Mouse (Mus musculus): ENCODE data around the gene Dars. TPM values are rescaled to one million over a fixed set of nuclear protein-coding genes. Genes with fewer than 3 reads are reported as not detected.

Gene Dars
- 10 to 100 TPM; 57.1 to 67.3 TPM for total RNA-seq (2021)
- long read RNA-seq, experiment 1, transcript Dars-201 (16 exons, 2,175 nt) = major isoform, 43 of 53 reads
- long read RNA-seq, experiment 1, partial matches to known transcripts = 6 of 53 reads
- long read RNA-seq, experiment 1, other reads (novel, unspliced or antisense) = 3 of 53 reads
- long read RNA-seq, experiment 2, transcript Dars-201 (16 exons, 2,175 nt) = major isoform, 58 of 70 reads
- long read RNA-seq, experiment 2, partial matches to known transcripts = 5 of 70 reads
- long read RNA-seq, experiment 2, other reads (novel, unspliced or antisense) = 4 of 70 reads

DNA sequence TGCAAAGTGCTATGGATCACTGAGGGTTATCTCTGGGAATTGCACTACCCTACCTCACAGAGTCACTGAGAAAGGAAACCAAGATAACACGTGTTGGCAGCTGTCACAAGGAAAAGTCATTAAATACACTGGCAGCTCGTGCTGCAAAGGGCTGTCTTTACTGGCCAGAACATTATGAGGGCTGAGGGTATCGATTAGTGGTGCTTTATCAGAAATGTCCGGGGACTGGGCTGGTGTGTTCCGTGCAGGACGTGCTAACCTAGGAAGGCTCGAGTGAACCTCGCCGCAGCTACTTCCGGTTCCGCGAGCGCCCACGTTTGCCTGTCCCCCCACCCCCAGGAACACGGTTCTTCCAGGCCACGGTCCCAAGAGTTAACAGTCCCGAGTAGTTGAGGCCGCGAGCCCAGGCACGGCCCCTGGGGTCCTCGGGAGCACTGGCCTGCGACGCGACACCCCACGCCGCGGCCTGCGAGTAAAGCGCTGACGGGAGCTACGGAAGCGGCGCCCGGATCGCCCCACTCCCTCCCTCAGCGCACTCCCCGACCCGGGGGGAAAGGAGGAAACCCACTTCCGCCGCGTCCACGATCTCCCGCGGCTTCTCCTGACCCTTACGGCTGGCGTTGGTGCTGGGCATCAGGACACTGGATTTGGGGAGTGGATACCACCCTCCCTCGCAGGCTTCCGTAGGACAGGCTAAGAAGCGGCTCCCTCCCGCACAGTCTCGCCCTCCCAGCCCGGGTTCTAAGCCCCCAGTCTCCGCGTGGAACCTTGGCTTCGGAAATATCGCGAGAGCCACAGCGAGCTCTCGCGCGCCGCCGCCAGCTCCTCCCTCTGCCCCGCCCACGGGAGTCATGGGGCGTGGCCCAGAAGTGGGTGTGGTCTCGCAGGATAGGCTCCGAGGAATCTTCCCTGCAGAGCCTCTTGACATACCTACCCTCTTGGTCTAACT, at the start of gene Dars:
Gene Dars (minus strand): TSS at position 785 of the 949 bp plus-strand sequence.
- intact Hi-C loops (cut with DNase I) = no loop called here
- peak; percentile 85 to 94 for DNase-seq

DNA sequence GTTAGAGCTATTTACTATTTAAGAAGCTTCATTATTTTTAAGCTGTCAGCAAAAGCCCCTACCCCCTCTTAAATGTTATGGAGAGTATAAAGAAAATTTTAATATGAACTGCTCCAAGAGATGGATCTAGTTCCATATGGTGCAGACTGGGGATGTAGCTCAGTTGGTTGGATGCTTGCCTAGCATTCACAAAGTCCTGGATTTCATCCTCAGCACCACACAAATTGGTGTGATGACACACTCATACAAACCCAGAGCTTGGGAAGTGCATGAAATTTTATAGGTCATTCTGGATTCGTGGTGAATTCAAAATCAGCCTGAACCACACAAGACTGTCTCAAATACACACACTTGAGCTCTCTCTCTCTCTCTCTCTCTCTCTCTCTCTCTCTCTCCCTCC, 49.7 kb upstream of the Dars start:
- intact Hi-C loops (cut with DNase I) = no loop called here
- no peak for DNase-seq

DNA sequence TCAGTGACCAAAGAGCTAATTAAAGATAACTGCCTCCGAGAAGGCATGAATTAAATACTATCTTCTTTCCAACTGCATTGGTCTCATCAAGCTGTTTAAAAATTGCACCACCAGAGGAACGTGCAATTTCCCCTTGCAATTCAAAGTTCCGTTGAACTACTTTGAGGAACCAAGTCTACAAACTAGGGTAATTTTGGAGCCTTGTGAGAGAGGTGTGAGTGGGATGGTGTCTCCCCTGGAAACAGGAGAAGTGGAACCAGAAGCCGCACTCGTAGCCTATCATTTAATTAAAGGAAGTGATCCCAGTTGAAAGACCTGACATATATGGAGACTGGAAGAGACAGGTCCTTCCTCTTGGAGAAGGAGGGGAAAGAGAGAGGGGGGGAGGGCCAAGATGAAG, 46.3 kb upstream of the Dars start:
- DNase-seq = no peak
- intact Hi-C loops (cut with DNase I) = no loop called here

- intact Hi-C loops (cut with DNase I) = no loop called here
- no peak for DNase-seq
Measured at GRCm38 (mm10) chr1:128462389-128462788, 45.2 kb upstream of the Dars start.

- intact Hi-C loops (cut with DNase I) = no loop called here
- DNase-seq = no peak
Measured at GRCm38 (mm10) chr1:128460780-128461179, 43.6 kb upstream of the Dars start.

- DNase-seq = no peak
- intact Hi-C loops (cut with DNase I) = no loop called here
Measured at GRCm38 (mm10) chr1:128459439-128459838, 42.3 kb upstream of the Dars start.

- DNase-seq = no peak
- intact Hi-C loops (cut with DNase I) = no loop called here
Measured at GRCm38 (mm10) chr1:128459011-128459410, 41.8 kb upstream of the Dars start.

GRCm38 (mm10) chr1:128456844-128457445, 39.8 kb upstream of the Dars start:
- intact Hi-C loops (cut with DNase I) = no loop called here
- DNase-seq = peak; percentile 19 to 24

GRCm38 (mm10) chr1:128456271-128456670, 39.1 kb upstream of the Dars start:
- intact Hi-C loops (cut with DNase I) = no loop called here
- DNase-seq = no peak

- no peak for DNase-seq
- intact Hi-C loops (cut with DNase I) = no loop called here
Measured at GRCm38 (mm10) chr1:128452210-128452609, 35.0 kb upstream of the Dars start.

DNA sequence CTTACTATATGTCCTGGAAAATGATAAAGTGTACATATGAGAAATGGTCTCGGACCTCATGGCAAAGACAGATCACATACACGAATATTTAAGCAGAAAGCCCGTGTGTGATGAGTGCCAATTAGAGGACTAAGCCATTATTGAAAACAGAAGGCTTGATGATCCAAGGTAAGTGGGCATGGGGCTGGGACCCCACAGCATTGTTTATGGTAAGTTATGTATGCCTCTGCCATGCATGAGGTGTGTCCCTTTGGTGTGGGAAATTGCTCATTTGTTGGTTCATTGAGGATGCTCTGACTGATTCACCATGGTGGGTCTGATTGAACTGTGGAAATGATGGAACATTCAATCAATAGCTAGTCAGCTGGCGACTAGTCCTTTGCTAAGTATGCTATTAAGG, 34.0 kb upstream of the Dars start:
- intact Hi-C loops (cut with DNase I) = no loop called here

GRCm38 (mm10) chr1:128447206-128447902, 30.2 kb upstream of the Dars start:
- DNase-seq = no peak
- intact Hi-C loops (cut with DNase I) = no loop called here

More for the DNA sequence above, 34.0 kb upstream of the Dars start:
- DNase-seq = no peak

- intact Hi-C loops (cut with DNase I) = no loop called here
- peak; percentile 19 to 23 for DNase-seq
Measured at GRCm38 (mm10) chr1:128443890-128444839, 27.0 kb upstream of the Dars start.

- DNase-seq = no peak
- intact Hi-C loops (cut with DNase I) = no loop called here
Measured at GRCm38 (mm10) chr1:128441129-128441473, 23.9 kb upstream of the Dars start.

DNA sequence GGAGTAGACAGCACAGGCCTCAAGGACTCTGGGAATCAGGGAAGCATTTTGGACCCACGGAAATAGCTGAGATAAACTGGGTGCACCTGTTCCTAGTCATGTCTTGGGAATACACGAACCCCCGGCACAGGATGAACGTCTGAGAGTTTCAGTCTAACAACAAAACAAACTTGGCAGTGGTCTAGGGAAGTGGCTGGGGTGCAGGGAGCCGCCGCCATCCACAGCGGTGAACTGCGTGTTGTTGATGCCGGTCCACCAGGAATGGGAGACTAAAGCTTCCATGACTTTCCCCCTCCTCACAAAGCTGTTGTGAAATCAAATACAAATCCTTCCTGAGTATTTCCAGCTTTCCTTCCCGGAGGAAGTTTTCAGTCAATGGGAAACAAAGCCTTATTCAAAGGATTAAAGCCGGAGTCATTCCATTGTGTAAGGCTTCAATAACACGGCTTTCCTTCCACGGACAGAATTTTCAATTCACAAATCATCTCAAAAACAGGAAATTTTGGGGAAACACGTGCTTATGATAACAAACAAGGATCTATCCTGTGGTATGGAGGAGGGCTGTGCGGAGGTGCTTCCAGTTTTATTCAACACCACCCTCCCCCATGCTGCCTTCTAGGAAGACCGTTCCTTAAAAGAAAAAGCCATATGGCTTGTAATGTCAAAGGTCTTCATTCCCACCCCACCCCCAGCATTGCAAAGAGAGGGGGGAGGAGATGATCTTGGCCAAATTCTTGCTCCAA, 23.4 kb upstream of the Dars start:
- no peak for DNase-seq
- intact Hi-C loops (cut with DNase I) = no loop called here

- DNase-seq = no peak
- intact Hi-C loops (cut with DNase I) = no loop called here
Measured at GRCm38 (mm10) chr1:128439618-128440017, 22.4 kb upstream of the Dars start.

DNA sequence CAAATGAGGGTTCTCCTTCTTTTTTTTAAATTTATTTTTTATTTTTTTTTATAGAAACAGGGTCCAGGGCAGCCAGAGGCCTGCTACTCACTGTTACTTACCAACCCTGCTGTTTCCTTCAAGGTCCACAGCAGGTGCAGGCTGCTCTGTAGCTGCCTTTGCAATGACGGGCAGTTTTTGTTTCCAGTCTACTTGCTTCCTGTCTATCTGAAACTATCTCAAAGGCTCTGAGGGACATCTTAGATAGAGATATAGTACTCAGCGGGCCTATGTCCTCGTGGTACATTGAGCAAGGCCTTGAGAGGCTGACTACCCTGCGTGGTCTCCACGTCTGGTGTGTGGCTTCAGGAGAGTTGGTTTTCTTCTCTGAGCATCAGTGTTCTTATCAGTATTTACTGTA, 21.4 kb upstream of the Dars start:
- intact Hi-C loops (cut with DNase I) = no loop called here
- no peak for DNase-seq

DNA sequence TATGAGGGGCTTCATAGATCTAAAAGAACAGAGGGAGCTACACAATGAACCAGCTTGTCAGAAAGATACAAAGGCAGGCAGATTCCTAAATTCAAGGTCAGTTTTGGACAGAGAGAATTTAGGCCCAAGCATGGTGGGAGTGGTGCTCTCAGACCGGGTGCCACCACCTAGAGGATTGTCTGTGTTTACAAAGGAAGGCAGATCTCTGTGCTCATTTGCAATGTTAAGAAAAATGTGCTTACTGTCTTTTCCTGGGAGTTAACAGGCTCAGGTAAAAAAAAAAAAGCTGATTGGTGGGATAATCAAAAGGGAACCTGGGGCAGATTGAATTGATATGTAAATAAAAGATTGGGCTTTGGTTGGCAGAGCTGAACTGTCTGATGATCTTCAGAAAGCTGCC, 20.1 kb upstream of the Dars start:
- DNase-seq = no peak
- intact Hi-C loops (cut with DNase I) = no loop called here

- no peak for DNase-seq
- intact Hi-C loops (cut with DNase I) = no loop called here
Measured at GRCm38 (mm10) chr1:128436015-128436414, 18.8 kb upstream of the Dars start.

Data from gastrocnemius, postnatal 36 days (tissue).